In the genomic region with DNA sequence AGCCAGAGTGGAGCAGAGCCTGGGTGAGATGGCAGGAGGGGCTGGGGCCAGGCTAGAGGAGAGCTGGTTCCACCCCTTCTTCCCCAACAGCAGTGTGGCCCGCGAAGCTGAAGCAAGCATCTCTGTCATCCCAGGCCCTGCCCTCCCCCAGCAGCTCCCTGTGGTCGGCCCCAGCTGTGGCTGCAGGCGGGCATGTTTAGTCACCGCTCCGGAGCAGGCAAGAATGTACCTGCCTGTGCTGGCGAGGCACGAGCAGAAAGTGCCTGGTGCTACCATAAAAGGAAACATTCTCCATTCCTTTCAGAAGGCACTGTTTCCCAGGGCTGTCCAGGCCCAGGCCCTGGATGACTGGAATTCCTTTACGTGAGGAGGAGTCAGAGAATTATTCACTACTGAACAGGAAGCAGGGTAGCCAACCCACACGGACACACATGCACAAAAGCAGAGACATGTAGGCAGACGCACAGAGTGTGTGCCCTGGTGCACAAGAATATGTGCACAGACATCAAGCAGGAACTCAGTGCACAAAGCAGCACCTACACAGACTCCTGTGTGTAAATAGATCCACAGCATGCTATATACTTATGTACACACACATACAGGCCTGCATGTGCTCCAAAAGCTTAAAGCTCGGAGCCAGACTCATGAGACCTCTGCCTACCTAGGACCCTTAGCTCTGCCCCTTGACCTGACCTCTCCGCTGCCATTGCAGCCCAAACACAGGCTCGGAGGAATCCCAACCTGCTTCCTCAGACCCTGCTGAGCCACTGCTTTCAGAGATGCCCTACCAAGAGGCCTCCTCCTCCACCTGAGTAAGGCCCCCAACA, we compare ENCODE assay signal across 9 mouse cellular contexts. TPM values are rescaled to one million over a fixed set of nuclear protein-coding genes. Genes with fewer than 3 reads are reported as not detected.
DNase-seq lines count a peak whose midpoint lies in the region; ATAC-seq and TF ChIP-seq lines count a peak whose summit lies in the region.
"Had no signal": no experiment of that assay in that cellular context is flagged by ENCODE, and none has a peak within 500 bp of the region (broad histone marks: within the 10 kb centered on the region; RNA-seq: fewer than 3 reads in every experiment).

No protein-coding gene starts in this region.

- 12% methylated on average over 14 of the region's 14 CpGs for WGBS in heart, embryonic 11.5 days (ENCODE audit: insufficient replicate concordance)
- WGBS in kidney, embryonic 15.5 days = 15% methylated on average over 14 of the region's 14 CpGs
- whole genome bisulfite sequencing in small intestine, adult 2 months = 32% methylated on average over 14 of the region's 14 CpGs

- no peaks in the 10 kb centered on the region for H3K27me3 ChIP-seq in heart, embryonic 11.5 days (ENCODE audit: control insufficient read depth, insufficient read depth, low read length)
- H3K27me3 ChIP-seq in kidney, embryonic 15.5 days = no peaks in the 10 kb centered on the region
- H3K27me3 ChIP-seq in small intestine, adult 2 months (ENCODE audit: control insufficient read depth, insufficient read depth, low read length) = no peaks in the 10 kb centered on the region

- TF ChIP-seq POLR2A in small intestine, adult 2 months (IDR thresholded peaks at IDR 0.05; ENCODE audit: low read depth, low read length) = no peak

- no peaks in the 10 kb centered on the region for H3K9me3 ChIP-seq in heart, embryonic 11.5 days (replicated peaks; ENCODE audit: control insufficient read depth, low read length)
- no peaks in the 10 kb centered on the region for H3K9me3 ChIP-seq in kidney, embryonic 15.5 days (replicated peaks)

- TF ChIP-seq CTCF in small intestine, adult 2 months (IDR thresholded peaks at IDR 0.05; ENCODE audit: extremely low read depth, insufficient read length, insufficient replicate concordance, low read depth, low read length) = no peak

- peak overlapping the region; percentile 62 for H3K9ac ChIP-seq in heart, embryonic 11.5 days (ENCODE audit: low read depth, low read length)
- peak overlapping the region; percentile 19; the same call in 1 of the 2 replicates for H3K9ac ChIP-seq in kidney, embryonic 15.5 days

- peak overlapping the region; percentile 30 for H3K4me2 ChIP-seq in heart, embryonic 11.5 days
- H3K4me2 ChIP-seq in kidney, embryonic 15.5 days = peak overlapping the region; percentile 34

- peak overlapping the region; percentile 99 for H3K27ac ChIP-seq in heart, embryonic 11.5 days (ENCODE audit: low read depth, low read length)
- peak overlapping the region; percentile 98 for H3K27ac ChIP-seq in kidney, embryonic 15.5 days
- H3K27ac ChIP-seq in small intestine, adult 2 months (ENCODE audit: insufficient read depth, low read depth, low read length) = peak overlapping the region; percentile 81

- H3K4me3 ChIP-seq in heart, embryonic 11.5 days (ENCODE audit: low read depth, low read length) = no peak overlapping the region
- no peak overlapping the region for H3K4me3 ChIP-seq in kidney, embryonic 15.5 days (replicated peaks)
- no peak overlapping the region for H3K4me3 ChIP-seq in small intestine, adult 2 months (ENCODE audit: low read depth, low read length)

- peaks cover 21% of the 10 kb centered on the region; the same call in 1 of the 2 replicates for H3K36me3 ChIP-seq in heart, embryonic 11.5 days (ENCODE audit: control insufficient read depth, insufficient read depth, low read length)
- H3K36me3 ChIP-seq in kidney, embryonic 15.5 days = peaks cover 69% of the 10 kb centered on the region
- peaks cover 78% of the 10 kb centered on the region for H3K36me3 ChIP-seq in small intestine, adult 2 months (ENCODE audit: control insufficient read depth, insufficient read depth, low read length)

- peak; percentile 49 for ATAC-seq in common myeloid progenitor, adult 5-6 weeks (replicated peaks; ENCODE audit: low read depth, poor library complexity, severe bottlenecking)
- ATAC-seq in heart, embryonic 11.5 days (replicated peaks; ENCODE audit: insufficient number of reproducible peaks, low FRiP score, low TSS enrichment) = peak; percentile 51
- peak; percentile 80 for ATAC-seq in kidney, embryonic 15.5 days (replicated peaks; ENCODE audit: low FRiP score)

- H3K4me1 ChIP-seq in heart, embryonic 11.5 days (ENCODE audit: control insufficient read depth, insufficient read depth, low read length) = peaks cover 81% of the 10 kb centered on the region
- peaks cover 81% of the 10 kb centered on the region for H3K4me1 ChIP-seq in kidney, embryonic 15.5 days
- peaks cover 48% of the 10 kb centered on the region for H3K4me1 ChIP-seq in small intestine, adult 2 months (ENCODE audit: control insufficient read depth, insufficient read depth, insufficient read length, low read length)

- DNase-seq in right cerebral cortex, postnatal 25 days = peak; percentile 62
- DNase-seq in right cerebral cortex, postnatal 14 days = no peak
- peak; percentile 67 for DNase-seq in lung, postnatal 10 days
- no peak for DNase-seq in layer of hippocampus, postnatal 14 days (ENCODE audit: low spot score in 2 of 2)

RNA-seq across cellular contexts. Expression of a gene that starts 42.1 kb away (rescaled TPM):
- total RNA-seq in common myeloid progenitor, adult 5-6 weeks (2017) = 0.27 and 2.6 TPM in 2 replicates
- polyA plus RNA-seq in heart, embryonic 11.5 days (2014; fragmentation: Nextera tagmentation; extraction: Ambion mirVana) = 0.67 and 0.89 TPM in 2 replicates
- 0.26 and 0.45 TPM in 2 replicates for polyA plus RNA-seq in kidney, embryonic 15.5 days (2015; fragmentation: Nextera tagmentation; extraction: Ambion mirVana)
- polyA plus RNA-seq in small intestine, adult 2 months (2012; rRNA removed) = 0.10 and 0.11 TPM in 2 replicates
- total RNA-seq in layer of hippocampus, postnatal 14 days (2021) = 1 to 10 TPM in 1 of 2 experiments, under 1 TPM in 1; 0.97 to 1.6 TPM
- total RNA-seq: heart, postnatal 36 days had no signal

RNA-seq across cellular contexts. Expression of a gene that starts 43.1 kb away (rescaled TPM):
- total RNA-seq in common myeloid progenitor, adult 5-6 weeks (2017) = 362 and 430 TPM in 2 replicates
- polyA plus RNA-seq in heart, embryonic 11.5 days (2014; fragmentation: Nextera tagmentation; extraction: Ambion mirVana) = 30.4 and 31.8 TPM in 2 replicates
- polyA plus RNA-seq in kidney, embryonic 15.5 days (2015; fragmentation: Nextera tagmentation; extraction: Ambion mirVana) = 56.2 and 60.2 TPM in 2 replicates
- polyA plus RNA-seq in small intestine, adult 2 months (2012; rRNA removed) = 44.8 and 89.4 TPM in 2 replicates
- 10 to 100 TPM; 80.9 to 86.7 TPM for total RNA-seq in layer of hippocampus, postnatal 14 days (2021)

Comparison
In these comparisons a context has a peak if more than half of its experiments do, and no peak if none do; other contexts are left out.
1. DNase-seq: peak in right cerebral cortex, postnatal 25 days (single experiment) and lung, postnatal 10 days (single experiment); none in right cerebral cortex, postnatal 14 days (single experiment) and layer of hippocampus, postnatal 14 days (0 of 2).
2. Peak in every context shown above with its lines, with median percentiles within 50 percentile points of each other: ATAC-seq and H3K27ac ChIP-seq.